Mouse (Mus musculus) heart, postnatal 10 days (tissue): ENCODE measurements around the gene Ninj1. TPM values are rescaled to one million over a fixed set of nuclear protein-coding genes. Genes with fewer than 3 reads are reported as not detected.

ENCODE experiments used
- DNase-seq, 2 experiments: peaks; one replicate each; pipeline ENCODE4 v3.0.0; 2021
- intact Hi-C: fragments of 180-260 bp; cut with DNase I; formaldehyde crosslinking; loops from one replicate; pipeline ENCODE4 v1.15.1; 2025
- total RNA-seq, 2 experiments: library from RNA; stranded (reverse); gene quantifications; 2 replicates each; pipeline ENCODE4 v1.2.3; 2021

The Ninj1 gene
- total RNA-seq, 2 experiments from 2014 or later, result 45.2 to 88.0 TPM

DNA sequence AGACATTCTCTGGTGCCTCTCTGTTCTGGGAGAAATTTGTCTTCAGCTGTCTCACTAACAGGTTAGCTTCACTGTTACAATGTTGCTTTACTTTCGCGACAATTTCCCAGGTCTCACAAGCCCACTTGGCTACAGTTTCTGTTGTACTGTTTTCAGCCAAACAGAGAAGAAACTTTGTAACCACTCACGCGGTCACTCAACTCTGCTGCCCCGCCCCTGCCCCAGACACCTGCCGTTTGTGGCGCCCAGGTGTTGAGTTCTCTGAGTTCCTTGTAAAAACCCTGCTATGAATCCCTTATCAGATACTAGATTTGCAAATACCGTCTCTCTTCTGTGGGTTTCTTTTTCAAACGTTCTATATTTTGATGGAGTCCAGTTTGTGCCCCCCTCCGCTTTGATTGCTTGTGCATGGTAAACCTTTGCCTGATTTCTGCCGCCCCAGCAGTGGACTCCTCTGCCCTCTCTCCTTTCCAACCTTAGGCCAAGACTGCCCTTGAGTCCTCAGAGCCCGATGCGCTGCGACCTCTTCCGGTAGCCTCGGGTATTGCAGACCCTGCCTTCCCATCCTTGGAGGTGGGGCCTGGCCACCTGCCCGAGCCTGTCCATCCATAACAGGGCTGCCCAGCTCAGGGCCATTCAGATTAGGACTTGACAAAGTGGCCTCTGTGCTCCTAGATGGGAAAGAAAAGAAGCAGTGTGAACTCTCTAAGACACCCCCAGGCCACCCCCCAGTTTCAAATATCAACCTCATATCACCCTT, 17.7 kb upstream of the Ninj1 start:
- intact Hi-C loops, result loop anchor here (5.0 kb wide), 3 partner anchors 172 to 292 kb away; no protein-coding TSS in a partner anchor
- peak; percentile 92 to 97 for DNase-seq

DNA sequence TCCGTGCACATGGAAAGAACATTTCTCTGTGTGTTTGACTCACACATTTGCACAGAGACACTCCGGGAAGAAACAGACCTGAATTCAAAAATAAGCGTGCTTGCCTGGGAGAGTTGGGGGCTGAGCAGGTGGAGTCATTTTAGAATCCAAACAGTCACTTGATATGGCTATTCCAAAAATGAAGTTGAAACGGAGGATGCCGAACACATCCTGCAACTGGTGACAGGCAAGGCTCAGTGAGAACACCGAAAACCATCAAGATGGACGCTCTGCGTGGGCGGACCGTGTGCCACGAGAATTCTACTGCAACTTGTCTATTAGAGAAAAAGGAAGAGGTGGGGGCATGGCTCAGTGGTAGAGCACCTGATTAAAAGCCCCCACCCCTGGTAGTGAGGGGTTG, 16.7 kb upstream of the Ninj1 start:
- no peak for DNase-seq
- intact Hi-C loops, result loop anchor here (5.0 kb wide), 3 partner anchors 173 to 293 kb away; no protein-coding TSS in a partner anchor

GRCm38 (mm10) chr13:49171729-49172128, 15.6 kb upstream of the Ninj1 start:
- no peak for DNase-seq
- intact Hi-C loops, result loop anchor here (2.0 to 5.0 kb wide), 6 partner anchors 33 to 517 kb away; no protein-coding TSS in a partner anchor

GRCm38 (mm10) chr13:49172335-49172734, 14.9 kb upstream of the Ninj1 start:
- no peak for DNase-seq
- intact Hi-C loops, result loop anchor here (2.0 to 5.0 kb wide), 6 partner anchors 32 to 518 kb away; no protein-coding TSS in a partner anchor

GRCm38 (mm10) chr13:49172971-49173596, 14.2 kb upstream of the Ninj1 start:
- intact Hi-C loops, result loop anchor here (2.0 to 5.0 kb wide), 6 partner anchors 32 to 518 kb away; no protein-coding TSS in a partner anchor
- peak; percentile 94 to 96 for DNase-seq

- DNase-seq, result no peak
- intact Hi-C loops, result no loop called here
Measured at GRCm38 (mm10) chr13:49175509-49175908, 11.8 kb upstream of the Ninj1 start.

DNA sequence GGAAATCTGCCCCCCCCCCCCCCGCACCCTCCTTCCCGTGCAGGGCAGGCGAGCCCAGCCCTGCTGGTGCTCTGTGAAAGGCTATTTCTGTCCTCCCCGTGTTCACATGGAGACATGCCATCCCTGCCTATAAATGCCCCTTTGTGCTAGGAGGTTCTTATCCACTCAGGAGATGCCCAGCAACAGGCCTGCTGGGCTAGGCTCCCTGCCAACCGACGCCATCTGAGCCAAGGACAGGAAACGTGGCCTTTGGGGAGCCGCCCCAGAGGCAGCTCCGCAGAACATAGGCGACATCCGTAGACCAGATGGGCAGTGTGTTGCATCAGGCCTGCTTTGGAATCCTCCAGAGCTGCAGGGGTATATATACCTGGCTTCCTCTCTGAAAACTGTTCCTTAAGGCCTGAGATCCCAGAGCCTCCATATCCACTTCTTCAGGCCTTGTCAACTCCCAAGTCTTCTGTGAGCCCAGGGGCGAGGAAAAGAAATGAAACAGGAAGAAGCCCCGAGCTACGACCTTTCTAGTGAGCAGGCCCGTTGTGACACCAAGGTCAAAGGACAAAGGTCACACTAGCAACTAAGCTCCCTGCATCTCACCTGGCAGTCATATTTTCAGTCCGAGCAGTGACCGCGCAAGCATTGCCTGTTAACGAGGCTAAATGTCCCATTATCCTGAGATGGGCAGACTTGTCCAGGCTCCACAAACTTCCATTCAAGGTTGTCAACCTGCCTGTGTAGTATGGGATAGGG, 8.3 kb upstream of the Ninj1 start:
- DNase-seq, result peak; percentile 89 to 92
- intact Hi-C loops, result no loop called here

DNA sequence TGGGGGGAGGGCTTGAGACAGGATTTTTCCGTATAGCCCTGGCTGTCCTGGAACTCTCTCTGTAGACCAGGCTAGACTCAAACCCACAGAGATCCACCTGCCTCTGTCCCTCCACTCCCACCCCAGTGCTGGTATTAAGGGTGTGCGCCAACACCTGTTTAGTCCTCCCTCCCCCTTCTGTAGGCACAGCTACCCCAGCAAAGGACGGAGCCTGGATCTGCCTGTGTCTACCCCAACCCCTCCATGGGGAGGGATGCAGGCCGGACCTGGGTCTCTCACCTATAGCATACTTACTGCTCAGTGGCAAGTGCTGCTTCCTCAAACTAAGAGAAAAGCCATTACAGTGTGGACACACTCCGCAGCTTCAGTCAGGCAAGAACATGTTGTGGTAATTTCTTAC, 7.0 kb upstream of the Ninj1 start:
- DNase-seq, result no peak
- intact Hi-C loops, result no loop called here

DNA sequence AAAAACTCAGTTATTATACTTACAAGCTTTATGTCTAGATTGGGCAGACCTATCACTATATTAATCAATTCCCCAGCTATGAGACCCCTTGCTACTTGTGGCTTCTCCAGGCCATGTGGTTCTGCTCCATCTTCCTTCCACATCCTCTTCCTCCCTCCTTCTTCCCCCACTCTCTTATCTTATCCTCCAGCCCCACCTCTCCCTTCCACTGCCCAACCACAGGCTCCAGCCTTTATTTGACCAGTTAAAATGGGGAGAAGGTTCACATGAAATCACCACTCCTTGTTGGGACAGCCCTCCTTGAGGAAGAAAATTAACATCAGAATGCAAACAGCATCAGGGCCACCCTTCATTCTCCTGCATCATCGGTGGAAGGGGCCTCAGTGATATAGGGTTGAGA, 6.6 kb upstream of the Ninj1 start:
- intact Hi-C loops, result no loop called here

DNA sequence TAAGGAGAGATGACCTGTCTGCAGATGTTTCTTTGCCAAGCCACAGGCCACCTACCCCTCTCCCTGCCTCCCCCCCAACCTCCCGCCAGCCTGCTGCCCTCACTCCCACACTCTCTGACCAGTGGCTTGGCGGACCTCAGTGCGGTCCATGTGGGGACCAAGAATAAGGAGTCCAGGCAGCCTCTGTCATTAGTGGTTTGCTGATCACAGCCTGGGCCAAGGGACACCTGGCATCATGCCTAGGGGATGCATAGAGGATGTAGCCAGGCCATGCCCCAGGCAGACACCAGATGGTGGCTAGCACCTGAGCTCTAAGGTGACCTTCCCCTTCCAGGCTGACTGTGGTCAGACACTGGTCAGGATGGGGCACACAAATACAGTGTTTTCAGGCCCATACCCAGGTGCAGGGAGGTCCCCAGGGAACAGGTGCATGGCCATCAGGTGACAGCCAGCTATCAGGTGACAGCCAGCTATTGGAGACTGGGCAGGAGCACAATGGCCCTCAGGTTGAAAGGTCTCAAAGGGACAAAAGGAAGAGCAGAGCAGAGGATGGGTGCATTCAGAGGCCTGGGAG, 5.8 kb upstream of the Ninj1 start:
- intact Hi-C loops, result no loop called here

More for the DNA sequence above, 6.6 kb upstream of the Ninj1 start:
- DNase-seq, result no peak

GRCm38 (mm10) chr13:49183161-49183560, 4.1 kb upstream of the Ninj1 start:
- DNase-seq, result no peak
- intact Hi-C loops, result no loop called here

More for the DNA sequence above, 5.8 kb upstream of the Ninj1 start:
- no peak for DNase-seq

DNA sequence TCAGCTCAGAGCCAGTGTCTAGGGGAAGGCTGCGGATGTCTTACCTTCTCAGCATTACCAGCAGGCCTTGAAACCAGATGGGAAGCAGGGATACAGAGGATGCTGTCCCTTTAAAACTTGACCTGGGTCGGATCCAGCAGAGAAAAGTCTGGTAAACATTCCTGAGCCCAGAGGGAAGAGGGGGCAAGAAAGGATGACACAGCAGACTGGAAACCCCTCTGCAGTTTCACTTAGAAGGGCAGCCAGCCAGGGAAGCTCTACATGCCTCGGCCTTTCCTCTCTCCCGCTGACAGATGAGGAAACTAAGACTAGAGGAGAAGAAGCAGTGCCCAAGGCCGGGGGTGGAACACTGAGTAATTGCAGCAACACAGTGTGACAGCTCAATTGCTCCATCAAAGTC, 3.6 kb upstream of the Ninj1 start:
- DNase-seq, result no peak
- intact Hi-C loops, result no loop called here

- no peak for DNase-seq
- intact Hi-C loops, result no loop called here
Measured at GRCm38 (mm10) chr13:49186798-49187287, 442 bp upstream of the Ninj1 start.

DNA sequence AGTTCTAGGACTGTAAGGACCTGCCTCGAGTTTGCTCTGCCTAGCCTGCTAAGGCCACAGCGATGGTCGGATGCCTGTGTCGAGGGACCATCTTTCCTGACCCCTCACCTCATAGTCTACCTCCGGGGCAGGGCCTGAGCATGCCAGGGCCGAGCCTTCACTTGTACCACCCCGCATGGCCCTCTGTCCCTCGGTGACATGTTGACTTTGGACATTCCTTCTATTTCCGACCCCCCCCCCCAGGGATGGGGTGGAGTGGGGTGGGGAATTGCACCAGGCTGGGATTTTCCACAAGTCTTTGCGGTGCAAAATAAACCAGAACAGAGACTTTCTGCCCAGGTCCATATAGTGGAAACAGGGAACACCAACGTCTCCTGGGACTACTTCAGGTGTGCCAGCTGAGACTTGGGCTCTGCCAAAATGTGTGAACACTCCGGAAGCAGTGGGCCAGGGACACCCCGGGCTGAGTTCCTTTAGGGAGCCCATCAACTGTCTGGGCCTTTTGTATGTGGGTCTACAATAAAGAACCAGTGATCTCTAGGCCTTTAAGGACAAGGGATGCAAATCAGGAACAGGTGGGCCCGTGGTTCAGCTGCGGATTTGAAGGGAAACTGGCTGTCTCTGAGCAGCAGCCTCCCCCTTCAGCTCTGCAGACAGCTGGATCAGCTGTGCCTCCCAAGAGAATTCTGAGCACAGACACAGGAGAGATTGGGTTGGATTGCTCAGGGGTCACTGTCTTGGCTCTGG, 1.1 kb downstream of the Ninj1 start:
- intact Hi-C loops, result no loop called here
- no peak for DNase-seq

DNA sequence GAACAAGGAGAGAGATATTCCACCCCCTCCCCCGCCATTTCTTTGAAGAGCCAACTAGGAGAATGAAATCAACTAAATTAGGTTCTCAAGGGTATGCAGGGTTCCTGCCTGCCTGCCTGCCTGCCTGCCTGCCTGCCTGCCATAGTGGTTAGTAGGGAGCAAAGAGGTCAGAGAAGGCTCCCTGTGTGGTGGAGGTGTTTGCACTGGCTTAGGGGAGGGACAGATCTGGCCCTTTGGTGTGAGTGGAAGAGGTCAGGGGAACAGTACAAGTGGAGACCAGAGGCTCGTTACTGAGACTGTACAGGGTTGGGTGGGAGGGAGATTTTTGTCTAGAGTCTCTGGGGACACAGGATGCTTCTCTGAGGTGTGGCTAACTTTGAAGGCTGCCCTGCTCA, 1.7 kb downstream of the Ninj1 start:
- intact Hi-C loops, result no loop called here
- DNase-seq, result no peak

DNA sequence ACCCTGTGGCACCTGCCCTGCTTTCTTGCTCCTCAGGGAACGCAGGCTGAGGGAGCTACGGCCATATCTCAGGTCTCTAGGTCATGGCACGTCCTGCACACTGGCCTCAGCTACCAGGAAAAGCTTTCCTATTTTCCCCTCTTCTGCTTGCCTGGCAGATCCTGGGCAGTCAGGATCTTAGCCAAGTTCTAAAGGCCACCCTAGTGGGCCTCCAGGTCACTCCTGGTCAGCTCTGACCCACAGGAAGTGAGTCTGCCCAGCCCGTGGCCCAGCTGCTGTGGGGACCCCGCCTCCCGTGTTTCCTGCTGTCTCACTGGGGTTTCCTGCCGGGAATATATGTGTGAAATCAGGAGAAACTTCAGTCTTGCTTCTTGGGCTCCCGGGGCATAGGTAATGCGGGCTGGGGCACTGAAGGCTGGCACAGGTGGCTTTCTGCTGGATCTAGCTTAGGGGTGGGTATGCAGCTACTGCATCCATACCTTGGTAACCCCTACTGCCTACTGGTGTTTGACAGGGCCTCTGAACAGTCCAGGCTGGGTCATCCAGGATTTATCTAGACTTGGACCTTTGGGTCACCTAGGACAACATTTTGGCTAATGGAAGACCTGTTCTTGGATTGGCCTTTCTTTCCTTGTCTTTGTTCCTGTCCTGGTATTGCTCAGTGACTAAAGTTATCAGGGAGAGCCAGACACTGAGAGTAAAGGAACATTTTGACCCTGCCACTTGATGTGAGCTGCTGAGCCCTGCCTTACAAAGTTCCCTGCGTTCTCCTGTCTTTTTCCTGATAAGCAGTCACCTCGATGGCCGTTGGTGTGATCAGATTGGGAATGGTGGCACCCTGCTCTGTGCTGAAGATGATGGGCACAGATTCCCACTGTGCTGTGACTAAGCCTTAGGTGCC, 2.9 kb downstream of the Ninj1 start:
- peak; percentile 63 to 64 for DNase-seq
- intact Hi-C loops, result no loop called here

DNA sequence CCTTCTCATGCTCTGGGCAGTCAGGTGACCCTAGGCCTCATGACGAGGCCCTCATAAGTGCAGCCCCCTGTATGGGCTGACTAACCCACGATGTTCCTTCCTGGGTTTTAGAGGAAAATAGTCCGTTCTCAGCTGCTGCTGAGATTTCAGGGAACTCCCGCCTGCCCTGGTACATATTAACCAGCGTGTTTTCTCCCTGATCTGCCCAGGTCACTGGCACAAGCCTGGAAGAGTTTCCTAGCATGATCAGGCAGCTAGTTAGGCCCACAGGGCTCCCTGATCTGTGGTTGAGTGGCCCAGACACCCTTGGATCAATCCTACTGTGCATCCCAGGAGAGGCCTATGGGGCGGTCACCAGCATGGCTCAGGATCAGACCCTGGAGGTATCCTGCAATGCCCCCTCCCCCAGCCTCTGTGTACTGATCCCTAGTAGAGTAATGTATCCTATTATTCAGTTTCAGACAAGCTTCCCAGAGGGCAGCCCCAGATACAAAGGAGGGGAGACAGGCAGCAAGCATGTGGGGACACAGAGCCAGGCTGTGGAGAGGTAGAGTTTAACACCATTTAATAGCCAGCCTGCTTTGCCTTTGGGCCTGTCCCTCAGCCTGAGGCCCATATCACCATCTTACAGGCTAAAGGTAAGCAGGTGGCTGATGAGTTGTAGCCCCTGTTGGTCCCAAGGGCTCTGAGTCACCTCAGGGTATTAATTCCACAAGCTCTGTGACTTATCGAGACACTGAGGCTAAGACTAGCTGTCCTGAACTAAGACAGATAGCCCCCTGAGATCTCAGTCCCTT, 3.8 kb downstream of the Ninj1 start:
- DNase-seq, result no peak
- intact Hi-C loops, result no loop called here

DNA sequence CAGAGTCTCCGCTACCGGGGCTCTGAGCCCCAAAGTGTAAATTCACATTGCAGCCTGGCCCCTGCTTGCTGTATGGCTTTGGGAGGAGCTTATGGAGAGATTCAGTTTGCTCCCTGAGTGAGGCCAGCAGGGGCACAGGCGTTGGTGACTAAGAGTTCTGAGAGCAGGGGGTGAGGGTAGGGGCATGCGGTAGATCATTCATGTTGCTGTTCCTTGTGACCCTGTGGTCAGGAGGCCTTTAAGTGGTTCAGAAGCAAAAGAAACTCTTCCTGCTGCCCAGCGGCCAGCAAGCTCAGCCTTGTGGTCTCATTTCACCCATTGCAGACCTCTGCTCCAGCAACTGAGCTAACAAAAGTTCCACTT, 4.4 kb downstream of the Ninj1 start:
- DNase-seq, result no peak
- intact Hi-C loops, result no loop called here
